Mouse (Mus musculus): Measurements from ENCODE around the gene Cyb5b. TPM values are rescaled to one million over a fixed set of nuclear protein-coding genes. Genes with fewer than 3 reads are reported as not detected.

Gene Cyb5b
- polyA plus RNA-seq, 1 experiment: 95.0 TPM

GRCm38 (mm10) chr8:107157836-107158235 is 7.4 kb downstream of the Cyb5b start:
- Histone ChIP-seq H3K27ac (ENCODE audit: insufficient read depth, low read length) (no peak overlapping the region), H3K4me1 (ENCODE audit: control insufficient read depth, insufficient read depth, low read length) (no peaks in the 10 kb centered on the region), H3K4me3 (ENCODE audit: insufficient read depth, low read length) (no peak overlapping the region)
- no peak for TF ChIP-seq CTCF (IDR thresholded peaks at IDR 0.05; ENCODE audit: borderline replicate concordance, insufficient read depth, low read length)
- TF ChIP-seq POLR2A (IDR thresholded peaks at IDR 0.05; ENCODE audit: low read depth, low read length): no peak

GRCm38 (mm10) chr8:107158890-107159289 is 8.4 kb downstream of the Cyb5b start:
- no peak overlapping the region for H3K27ac ChIP-seq (ENCODE audit: insufficient read depth, low read length)
- no peaks in the 10 kb centered on the region for H3K4me1 ChIP-seq (ENCODE audit: control insufficient read depth, insufficient read depth, low read length)
- TF ChIP-seq POLR2A (IDR thresholded peaks at IDR 0.05; ENCODE audit: low read depth, low read length): no peak
- no peak for TF ChIP-seq CTCF (IDR thresholded peaks at IDR 0.05; ENCODE audit: borderline replicate concordance, insufficient read depth, low read length)
- H3K4me3 ChIP-seq (ENCODE audit: insufficient read depth, low read length): no peak overlapping the region

GRCm38 (mm10) chr8:107164251-107164773 is 13.9 kb downstream of the Cyb5b start:
- TF ChIP-seq POLR2A (IDR thresholded peaks at IDR 0.05; ENCODE audit: low read depth, low read length) (no peak), CTCF (IDR thresholded peaks at IDR 0.05; ENCODE audit: borderline replicate concordance, insufficient read depth, low read length) (no peak)

GRCm38 (mm10) chr8:107165745-107166144 is 15.3 kb downstream of the Cyb5b start:
- TF ChIP-seq CTCF (IDR thresholded peaks at IDR 0.05; ENCODE audit: borderline replicate concordance, insufficient read depth, low read length) (no peak), POLR2A (IDR thresholded peaks at IDR 0.05; ENCODE audit: low read depth, low read length) (no peak)
- H3K4me3 ChIP-seq (ENCODE audit: insufficient read depth, low read length): no peak overlapping the region
- H3K4me1 ChIP-seq (ENCODE audit: control insufficient read depth, insufficient read depth, low read length): no peaks in the 10 kb centered on the region
- H3K27ac ChIP-seq (ENCODE audit: insufficient read depth, low read length): no peak overlapping the region

More at GRCm38 (mm10) chr8:107164251-107164773, 13.9 kb downstream of the Cyb5b start:
- no peak overlapping the region for H3K27ac ChIP-seq (ENCODE audit: insufficient read depth, low read length)
- no peaks in the 10 kb centered on the region for H3K4me1 ChIP-seq (ENCODE audit: control insufficient read depth, insufficient read depth, low read length)
- H3K4me3 ChIP-seq (ENCODE audit: insufficient read depth, low read length): no peak overlapping the region

GRCm38 (mm10) chr8:107167848-107168247 is 17.4 kb downstream of the Cyb5b start:
- Histone ChIP-seq H3K4me1 (ENCODE audit: control insufficient read depth, insufficient read depth, low read length) (no peaks in the 10 kb centered on the region), H3K4me3 (ENCODE audit: insufficient read depth, low read length) (no peak overlapping the region), H3K27ac (ENCODE audit: insufficient read depth, low read length) (no peak overlapping the region)
- TF ChIP-seq POLR2A (IDR thresholded peaks at IDR 0.05; ENCODE audit: low read depth, low read length) (no peak), CTCF (IDR thresholded peaks at IDR 0.05; ENCODE audit: borderline replicate concordance, insufficient read depth, low read length) (no peak)

GRCm38 (mm10) chr8:107172152-107172551 is 21.7 kb downstream of the Cyb5b start:
- TF ChIP-seq CTCF (IDR thresholded peaks at IDR 0.05; ENCODE audit: borderline replicate concordance, insufficient read depth, low read length) (no peak), POLR2A (IDR thresholded peaks at IDR 0.05; ENCODE audit: low read depth, low read length) (no peak)
- Histone ChIP-seq H3K4me3 (ENCODE audit: insufficient read depth, low read length) (no peak overlapping the region), H3K27ac (ENCODE audit: insufficient read depth, low read length) (no peak overlapping the region), H3K4me1 (ENCODE audit: control insufficient read depth, insufficient read depth, low read length) (no peaks in the 10 kb centered on the region)

GRCm38 (mm10) chr8:107172969-107173645 is 22.7 kb downstream of the Cyb5b start:
- no peak for TF ChIP-seq CTCF (IDR thresholded peaks at IDR 0.05; ENCODE audit: borderline replicate concordance, insufficient read depth, low read length)
- TF ChIP-seq POLR2A (IDR thresholded peaks at IDR 0.05; ENCODE audit: low read depth, low read length): no peak
- no peaks in the 10 kb centered on the region for H3K4me1 ChIP-seq (ENCODE audit: control insufficient read depth, insufficient read depth, low read length)
- H3K4me3 ChIP-seq (ENCODE audit: insufficient read depth, low read length): no peak overlapping the region

GRCm38 (mm10) chr8:107181122-107181521 is 30.7 kb downstream of the Cyb5b start:
- Histone ChIP-seq H3K4me1 (ENCODE audit: control insufficient read depth, insufficient read depth, low read length) (no peaks in the 10 kb centered on the region), H3K4me3 (ENCODE audit: insufficient read depth, low read length) (no peak overlapping the region), H3K27ac (ENCODE audit: insufficient read depth, low read length) (no peak overlapping the region)
- TF ChIP-seq POLR2A (IDR thresholded peaks at IDR 0.05; ENCODE audit: low read depth, low read length) (no peak), CTCF (IDR thresholded peaks at IDR 0.05; ENCODE audit: borderline replicate concordance, insufficient read depth, low read length) (no peak)

More at GRCm38 (mm10) chr8:107172969-107173645, 22.7 kb downstream of the Cyb5b start:
- no peak overlapping the region for H3K27ac ChIP-seq (ENCODE audit: insufficient read depth, low read length)

GRCm38 (mm10) chr8:107184996-107185395 is 34.6 kb downstream of the Cyb5b start:
- no peak for TF ChIP-seq POLR2A (IDR thresholded peaks at IDR 0.05; ENCODE audit: low read depth, low read length)
- no peak for TF ChIP-seq CTCF (IDR thresholded peaks at IDR 0.05; ENCODE audit: borderline replicate concordance, insufficient read depth, low read length)
- H3K27ac ChIP-seq (ENCODE audit: insufficient read depth, low read length): no peak overlapping the region
- no peaks in the 10 kb centered on the region for H3K4me1 ChIP-seq (ENCODE audit: control insufficient read depth, insufficient read depth, low read length)
- no peak overlapping the region for H3K4me3 ChIP-seq (ENCODE audit: insufficient read depth, low read length)

- H3K4me1 ChIP-seq (ENCODE audit: control insufficient read depth, insufficient read depth, low read length): no peaks in the 10 kb centered on the region
- H3K4me3 ChIP-seq (ENCODE audit: insufficient read depth, low read length): no peak overlapping the region
- H3K27ac ChIP-seq (ENCODE audit: insufficient read depth, low read length): no peak overlapping the region
- TF ChIP-seq CTCF (IDR thresholded peaks at IDR 0.05; ENCODE audit: borderline replicate concordance, insufficient read depth, low read length): no peak
- no peak for TF ChIP-seq POLR2A (IDR thresholded peaks at IDR 0.05; ENCODE audit: low read depth, low read length)
Measured at GRCm38 (mm10) chr8:107186659-107187390, 36.4 kb downstream of the Cyb5b start.

Measured in embryonic fibroblast, embryonic 13.5 days (primary cell).